Mouse (Mus musculus) CH12.LX (cell line): ENCODE data around the gene Gm7579. TPM values are rescaled to one million over a fixed set of nuclear protein-coding genes. Genes with fewer than 3 reads are reported as not detected.
"Not testable (repeated sequence)": the region's sequence is repeated elsewhere in the genome, so short reads cannot be mapped to it uniquely, and the experiment has no call there.

Source experiments
- DNase-seq: peaks from one replicate; pipeline ENCODE4 v3.0.0-alpha.2; 2013; ENCODE audit errors: extremely low read depth
- H3K27ac ChIP-seq: 2 replicates; pipeline ENCODE4 v1.5.1; 2012; ENCODE audit warnings: low read depth, mild to moderate bottlenecking, control low read depth, moderate library complexity; ENCODE audit not compliant: insufficient read depth
- H3K27me3 ChIP-seq: replicated peaks from 2 replicates; pipeline ENCODE3; 2012; ENCODE audit warnings: inconsistent platforms
- H3K36me3 ChIP-seq, 2 experiments: replicated peaks in 1 of 2; 2 replicates each; pipeline versions ENCODE3 to v1.6.1; 2012; ENCODE audit warnings: inconsistent platforms in 1 of 2, low read length in 1 of 2, mild to moderate bottlenecking in 1 of 2, mixed read lengths in 1 of 2, moderate library complexity in 1 of 2; ENCODE audit not compliant: control insufficient read depth in 1 of 2, insufficient read depth in 1 of 2
- H3K4me1 ChIP-seq, 2 experiments: 2 replicates each; pipeline ENCODE4 v1.6.1; 2012; ENCODE audit warnings: inconsistent platforms in 1 of 2, moderate library complexity in 1 of 2; ENCODE audit not compliant: insufficient read depth in 2 of 2, control insufficient read depth in 1 of 2
- H3K4me2 ChIP-seq: 2 replicates; pipeline ENCODE4 v1.6.1; 2012; ENCODE audit warnings: low read depth, mild to moderate bottlenecking, control low read depth; ENCODE audit not compliant: poor library complexity, insufficient read depth, severe bottlenecking
- H3K4me3 ChIP-seq, 3 experiments: fragments of 150-350 bp in 1 of 3; sonication (generic) in 1 of 3; replicated peaks in 1 of 3; 2 replicates each; pipeline versions ENCODE3 to v1.5.1; 2011 to 2012; ENCODE audit warnings: low read depth in 2 of 3, low read length in 2 of 3, mild to moderate bottlenecking in 2 of 3, moderate library complexity in 2 of 3, control low read depth in 1 of 3, improper control_type of control experiment in 1 of 3, inconsistent platforms in 1 of 3, mixed read lengths in 1 of 3; ENCODE audit not compliant: poor library complexity in 1 of 3
- H3K79me2 ChIP-seq: replicated peaks from 2 replicates; pipeline ENCODE4 v1.6.1; 2012; ENCODE audit warnings: mild to moderate bottlenecking, moderate library complexity; ENCODE audit not compliant: control insufficient read depth, poor library complexity, insufficient read depth, severe bottlenecking; ENCODE audit errors: extremely low read depth
- H3K9ac ChIP-seq: 2 replicates; pipeline ENCODE4 v1.6.1; 2012; ENCODE audit warnings: low read depth, mild to moderate bottlenecking, control low read depth, moderate library complexity; ENCODE audit not compliant: insufficient read depth
- H3K9me3 ChIP-seq: replicated peaks from 2 replicates; pipeline ENCODE3; 2012; ENCODE audit warnings: low read length, inconsistent platforms, mixed read lengths
- CHD2 ChIP-seq: IDR thresholded peaks from 2 replicates; pipeline ENCODE4 v1.6.1; 2011; ENCODE audit warnings: low read length, improper control_type of control experiment
- CTCF ChIP-seq, 2 experiments: IDR thresholded peaks in 1 of 2; conservative IDR thresholded peaks in 1 of 2; 2 replicates each; pipeline ENCODE4 v1.5.1; 2011 to 2012; ENCODE audit warnings: low read depth in 2 of 2, low read length in 2 of 2, improper control_type of control experiment in 1 of 2, inconsistent platforms in 1 of 2, mild to moderate bottlenecking in 1 of 2, moderate library complexity in 1 of 2
- E2F4 ChIP-seq: IDR thresholded peaks from 2 replicates; pipeline ENCODE4 v1.6.1; 2011; ENCODE audit warnings: low read depth, low read length, improper control_type of control experiment; ENCODE audit not compliant: insufficient replicate concordance
- ELF1 ChIP-seq: IDR thresholded peaks from 2 replicates; pipeline ENCODE4 v1.6.1; 2014; ENCODE audit warnings: low read depth, mild to moderate bottlenecking, inconsistent platforms, low read length, improper control_type of control experiment
- ETS1 ChIP-seq: conservative IDR thresholded peaks from 2 replicates; pipeline ENCODE4 v1.6.1; 2012; ENCODE audit warnings: low read depth, mild to moderate bottlenecking, inconsistent platforms, low read length, improper control_type of control experiment, moderate library complexity
- GABPA ChIP-seq: IDR thresholded peaks from 2 replicates; pipeline ENCODE4 v1.6.1; 2012; ENCODE audit warnings: low read depth, low read length, improper control_type of control experiment, inconsistent platforms; ENCODE audit not compliant: insufficient replicate concordance
- HCFC1 ChIP-seq: IDR thresholded peaks from 2 replicates; pipeline ENCODE4 v1.6.1; 2012; ENCODE audit warnings: low read depth, mild to moderate bottlenecking, inconsistent platforms, low read length, improper control_type of control experiment
- IRF4 ChIP-seq: IDR thresholded peaks from 2 replicates; pipeline ENCODE4 v1.6.1; 2014; ENCODE audit warnings: low read depth, mild to moderate bottlenecking, inconsistent platforms, low read length, improper control_type of control experiment
- KAT2A ChIP-seq: IDR thresholded peaks from 2 replicates; pipeline ENCODE4 v1.6.1; 2012; ENCODE audit warnings: low read length, improper control_type of control experiment, inconsistent platforms; ENCODE audit not compliant: insufficient replicate concordance
- MAFK ChIP-seq: IDR thresholded peaks from 2 replicates; pipeline ENCODE4 v1.6.1; 2011; ENCODE audit warnings: low read length, improper control_type of control experiment; ENCODE audit not compliant: insufficient replicate concordance
- MAX ChIP-seq: IDR thresholded peaks from 2 replicates; pipeline ENCODE4 v1.6.1; 2011; ENCODE audit warnings: low read length, improper control_type of control experiment
- MXI1 ChIP-seq: IDR thresholded peaks from 2 replicates; pipeline ENCODE4 v1.6.1; 2011; ENCODE audit warnings: mild to moderate bottlenecking, low read depth, low read length, improper control_type of control experiment
- NELFE ChIP-seq: IDR thresholded peaks from 2 replicates; pipeline ENCODE4 v1.6.1; 2011; ENCODE audit warnings: low read depth, low read length, improper control_type of control experiment
- PAX5 ChIP-seq: IDR thresholded peaks from 2 replicates; pipeline ENCODE4 v1.6.1; 2012; ENCODE audit warnings: low read length, inconsistent platforms, mixed read lengths
- POLR2A ChIP-seq: IDR thresholded peaks from 2 replicates; pipeline ENCODE4 v1.6.1; 2011; ENCODE audit warnings: low read depth, mild to moderate bottlenecking, improper control_type of control experiment, low read length
- RAD21 ChIP-seq: IDR thresholded peaks from 2 replicates; pipeline ENCODE4 v1.6.1; 2011; ENCODE audit warnings: low read depth, mild to moderate bottlenecking, low read length, improper control_type of control experiment, moderate library complexity
- RCOR1 ChIP-seq: conservative IDR thresholded peaks from 2 replicates; pipeline ENCODE4 v1.6.1; 2012; ENCODE audit warnings: low read depth, mild to moderate bottlenecking, inconsistent platforms, low read length, improper control_type of control experiment
- SIN3A ChIP-seq: IDR thresholded peaks from 2 replicates; pipeline ENCODE4 v1.6.1; 2012; ENCODE audit warnings: low read length, improper control_type of control experiment, inconsistent platforms
- SMC3 ChIP-seq: IDR thresholded peaks from 2 replicates; pipeline ENCODE4 v1.6.1; 2011; ENCODE audit warnings: low read depth, low read length, improper control_type of control experiment
- UBTF ChIP-seq: IDR thresholded peaks from 2 replicates; pipeline ENCODE4 v1.6.1; 2012; ENCODE audit warnings: low read depth, mild to moderate bottlenecking, inconsistent platforms, low read length, improper control_type of control experiment, moderate library complexity
- USF1 ChIP-seq: IDR thresholded peaks from 2 replicates; pipeline ENCODE4 v1.6.1; 2014; ENCODE audit warnings: low read depth, mild to moderate bottlenecking, inconsistent platforms, low read length, improper control_type of control experiment
- USF2 ChIP-seq: conservative IDR thresholded peaks from 2 replicates; pipeline ENCODE4 v1.6.1; 2011; ENCODE audit warnings: low read depth, low read length, improper control_type of control experiment
- ZC3H11A ChIP-seq: IDR thresholded peaks from 2 replicates; pipeline ENCODE4 v1.6.1; 2012; ENCODE audit warnings: low read depth, mild to moderate bottlenecking, inconsistent platforms, low read length, improper control_type of control experiment
- ZKSCAN1 ChIP-seq: IDR thresholded peaks from 2 replicates; pipeline ENCODE4 v1.6.1; 2012; ENCODE audit warnings: low read depth, inconsistent platforms, low read length, improper control_type of control experiment, borderline replicate concordance
- ZMIZ1 ChIP-seq: IDR thresholded peaks from 2 replicates; pipeline ENCODE4 v1.6.1; 2012; ENCODE audit warnings: low read depth, mild to moderate bottlenecking, inconsistent platforms, low read length, improper control_type of control experiment
- ZNF384 ChIP-seq: IDR thresholded peaks from 2 replicates; pipeline ENCODE4 v1.6.1; 2012; ENCODE audit warnings: low read depth, low read length, improper control_type of control experiment, inconsistent platforms
- dilution Hi-C: fragments of 300-500 bp; cut with MboI; formaldehyde crosslinking; loops from 2 replicates; pipeline ENCODE4 v1.14.3; 2020; ENCODE audit warnings: low sequenced_read_pairs; ENCODE audit not compliant: extremely low pct_unique_long_range_greater_than_20kb, extremely low pct_ligation_motif_present
- in situ Hi-C: fragments of 300-500 bp; cut with MboI; formaldehyde crosslinking; loops from 3 replicates; pipeline ENCODE4 v1.14.3; 2019; ENCODE audit warnings: low sequenced_read_pairs, low pct_ligation_motif_present, low pct_unique_long_range_greater_than_20kb, mixed read lengths
- polyA plus RNA-seq: library from polyadenylated mRNA; unstranded; fragments of >175 nt; gene quantifications from 2 replicates; pipeline ENCODE4 v1.2.1, GENCODE M21; 2012; ENCODE audit warnings: low read depth; ENCODE audit not compliant: insufficient read length
- total RNA-seq, 2 experiments: library from RNA; depleted of rRNA; stranded (reverse); fragments of 300-350 nt in 1 of 2; fragments of >200 nt in 1 of 2; gene quantifications; 2 replicates each; pipeline ENCODE4 v1.2.3; 2012 to 2014

Gm7579 gene
- total RNA-seq (2012; rRNA removed) (not detected in 2 replicates), total RNA-seq (2014; rRNA removed) (not detected in 2 replicates), polyA plus RNA-seq (not detected in 2 replicates)

DNA sequence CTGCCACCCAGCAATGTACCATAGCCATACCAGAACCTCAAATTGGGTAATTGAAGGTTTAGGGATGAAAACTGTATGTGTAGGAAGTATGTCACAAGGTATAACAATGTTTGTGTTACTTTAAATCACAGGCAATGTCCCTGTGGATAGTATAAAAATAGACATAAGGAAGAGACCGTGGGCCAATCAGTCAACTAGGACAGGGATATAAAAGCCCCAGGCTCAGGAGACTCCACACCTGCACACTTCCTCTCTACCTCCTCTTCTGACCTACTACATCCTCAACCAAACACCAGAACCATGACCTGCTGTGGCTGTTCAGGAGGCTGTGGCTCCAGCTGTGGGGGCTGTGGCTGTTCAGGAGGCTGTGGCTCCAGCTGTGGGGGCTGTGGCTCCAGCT lies at the start of gene Gm7579:
TSS of gene Gm7579 (plus strand) at position 301 of the 400 bp plus-strand sequence.
- no peaks in the 10 kb centered on the region for H3K9me3 ChIP-seq
- no peaks in the 10 kb centered on the region for H3K4me1 ChIP-seq
- no peaks in the 10 kb centered on the region for H3K36me3 ChIP-seq
- in situ Hi-C loops, result no loop called here
- TF ChIP-seq E2F4, result no peak
- TF ChIP-seq ZKSCAN1, result no peak
- TF ChIP-seq HCFC1, result no peak
- no peak for TF ChIP-seq RCOR1
- no peak for TF ChIP-seq ZMIZ1
- no peak for TF ChIP-seq PAX5
- TF ChIP-seq MXI1, result no peak
- no peak for TF ChIP-seq USF2
- TF ChIP-seq ELF1, result no peak
- TF ChIP-seq CTCF (conservative IDR thresholded peaks at IDR 0.05 in 1 of 2, IDR thresholded peaks at IDR 0.05 in 1 of 2; ENCODE audit: low read depth in 2 of 2, low read length in 2 of 2), result no peak
- TF ChIP-seq MAX, result no peak
- no peak for TF ChIP-seq ZC3H11A
- no peak for TF ChIP-seq ETS1
- TF ChIP-seq USF1, result no peak
- TF ChIP-seq, all 38 proteins: peak for 0
- Histone ChIP-seq H3K27me3 (peaks cover 57% of the 10 kb centered on the region), H3K4me3 (no peak within 1 kb of the TSS), H3K9ac (no peak within 1 kb of the TSS), H3K4me2 (no peak within 1 kb of the TSS), H3K27ac (no peak within 1 kb of the TSS), H3K79me2 (no peaks in the 10 kb centered on the region)
- dilution Hi-C loops, result no loop called here
- DNase-seq, result no peak

DNA sequence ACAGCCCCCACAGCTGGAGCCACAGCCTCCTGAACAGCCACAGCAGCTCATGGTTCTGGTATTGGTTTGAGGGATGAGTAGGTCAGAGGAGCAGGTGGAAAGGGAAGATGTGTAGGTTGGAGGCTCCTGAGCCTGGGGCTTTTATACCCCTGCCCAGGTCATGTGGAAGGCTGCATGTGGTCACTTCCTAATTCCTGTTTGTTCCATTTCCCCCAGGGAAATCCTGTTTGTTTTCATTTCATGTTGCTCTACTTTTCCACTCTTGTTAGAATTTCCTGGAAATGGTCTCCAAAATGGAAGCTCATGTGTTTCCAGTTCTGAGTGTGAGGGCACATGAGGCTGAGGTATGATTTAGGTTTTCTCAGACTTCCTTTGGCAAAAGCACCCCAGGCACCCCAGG lies 46.0 kb upstream of the Gm7579 start, which contains the start of gene Gm4553:
TSS of gene Gm4553 (minus strand) at position 101 of the 400 bp plus-strand sequence.
- H3K36me3 ChIP-seq, dilution Hi-C loops, H3K27ac ChIP-seq, H3K4me1 ChIP-seq, H3K4me3 ChIP-seq, DNase-seq, in situ Hi-C loops, H3K9ac ChIP-seq, H3K79me2 ChIP-seq, H3K4me2 ChIP-seq, H3K9me3 ChIP-seq: not testable (repeated sequence)
- peaks cover 55% of the 10 kb centered on the region for H3K27me3 ChIP-seq

DNA sequence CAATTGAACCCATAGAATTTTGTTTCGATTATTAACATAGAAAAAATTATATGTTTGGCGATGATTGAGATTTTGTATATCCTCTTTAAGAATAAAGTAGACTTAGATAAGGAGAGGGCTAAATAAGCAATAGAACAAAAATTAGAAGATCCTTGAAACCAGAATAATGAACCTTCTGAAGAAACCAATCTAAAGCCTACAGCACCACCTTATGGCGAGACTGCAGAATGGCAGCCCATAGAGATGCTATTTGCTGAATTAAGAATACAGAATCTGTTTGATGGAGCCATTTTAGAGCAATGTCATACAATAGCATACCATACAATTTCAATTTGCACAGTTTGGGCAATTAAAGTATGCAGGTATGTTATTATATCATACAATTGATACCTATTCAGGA lies 41.8 kb upstream of the Gm7579 start:
- peaks cover 49% of the 10 kb centered on the region for H3K27me3 ChIP-seq
- no peak overlapping the region for H3K4me2 ChIP-seq
- H3K9ac ChIP-seq, result no peak overlapping the region
- in situ Hi-C loops, result no loop called here
- no peaks in the 10 kb centered on the region for H3K4me1 ChIP-seq
- TF ChIP-seq RAD21, result peak; percentile 86
- TF ChIP-seq CTCF (conservative IDR thresholded peaks at IDR 0.05 in 1 of 2, IDR thresholded peaks at IDR 0.05 in 1 of 2; ENCODE audit: low read depth in 2 of 2, low read length in 2 of 2), result peak; percentile 62 to 88
- no peak for TF ChIP-seq ETS1
- TF ChIP-seq NELFE, result peak; percentile 36; the same call in 1 of the 2 replicates
- TF ChIP-seq UBTF, result no peak
- no peak for TF ChIP-seq SIN3A
- no peak for TF ChIP-seq ELF1
- TF ChIP-seq E2F4, result no peak
- no peak for TF ChIP-seq MAFK
- no peak for TF ChIP-seq POLR2A
- no peak for TF ChIP-seq KAT2A
- no peak for TF ChIP-seq MXI1
- no peak for TF ChIP-seq GABPA
- TF ChIP-seq IRF4, result no peak
- no peak for TF ChIP-seq CHD2
- TF ChIP-seq USF1, result no peak
- TF ChIP-seq ZNF384, result no peak
- no peak for TF ChIP-seq ZMIZ1
- TF ChIP-seq SMC3, result peak; percentile 57
- TF ChIP-seq, all 38 proteins: peak for 4
- Histone ChIP-seq H3K36me3 (no peaks in the 10 kb centered on the region), H3K4me3 (no peak overlapping the region), H3K27ac (no peak overlapping the region), H3K79me2 (no peaks in the 10 kb centered on the region), H3K9me3 (no peaks in the 10 kb centered on the region)
- DNase-seq, result peak; percentile 29
- dilution Hi-C loops, result no loop called here
